Mouse (Mus musculus): Measurements from ENCODE around the gene Dpp7.

Gene Dpp7

DNA sequence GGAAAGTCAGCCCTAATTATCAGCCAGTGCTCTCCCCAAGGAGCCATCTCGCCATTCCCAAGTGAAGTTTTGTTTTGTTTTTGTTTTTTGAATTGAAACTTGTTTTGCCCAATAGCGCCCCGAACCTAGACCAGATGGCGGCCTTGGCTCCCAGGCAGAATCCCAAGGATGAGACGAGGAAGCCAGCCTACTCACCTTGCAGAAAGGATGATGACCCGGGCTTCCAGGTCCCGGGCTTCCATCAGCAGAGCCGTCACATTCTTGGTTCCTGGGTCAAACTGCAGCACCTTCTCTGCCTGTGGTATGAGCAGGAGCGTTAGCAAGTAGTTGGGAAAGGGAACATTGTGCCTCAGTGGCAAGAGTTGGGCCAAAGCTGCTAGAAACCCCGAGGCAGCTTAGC, 46.0 kb downstream of the Dpp7 start:
- no peak for DNase-seq

GRCm38 (mm10) chr2:25305587-25306359, 50.4 kb downstream of the Dpp7 start:
- no peak for DNase-seq

GRCm38 (mm10) chr2:25304657-25305541, 51.3 kb downstream of the Dpp7 start:
- DNase-seq = peak; percentile 28 to 49

- no peak for DNase-seq
Observed at GRCm38 (mm10) chr2:25303931-25304656, 52.1 kb downstream of the Dpp7 start.

- DNase-seq = no peak
Observed at GRCm38 (mm10) chr2:25303452-25303851, 52.7 kb downstream of the Dpp7 start.
